Mouse (Mus musculus): Measurements from ENCODE around the gene Tmod1. TPM values are rescaled to one million over a fixed set of nuclear protein-coding genes. Genes with fewer than 3 reads are reported as not detected.

Gene Tmod1
- total RNA-seq, 1 experiment, result 0.54 TPM

GRCm38 (mm10) chr4:46151903-46152544, 113.3 kb downstream of the Tmod1 start:
- Histone ChIP-seq H3K9ac (ENCODE audit: insufficient read depth, low read depth, low read length, poor library complexity, severe bottlenecking) (no peak overlapping the region), H3K4me3 (ENCODE audit: insufficient read depth in 1 of 2, low read depth in 1 of 2, low read length in 2 of 2, poor library complexity in 1 of 2, severe bottlenecking in 1 of 2) (no peak overlapping the region), H3K27ac (ENCODE audit: insufficient read depth, low read depth, low read length, poor library complexity, severe bottlenecking) (no peak overlapping the region), H3K4me1 (ENCODE audit: control insufficient read depth in 2 of 2, insufficient read depth in 2 of 2, low read length in 2 of 2, poor library complexity in 1 of 2) (peaks cover 0 to 2% of the 10 kb centered on the region in 2 experiments; a peak in 1 of 4 replicates), H3K9me3 (ENCODE audit: control insufficient read depth, insufficient read depth, low read depth, low read length) (no peaks in the 10 kb centered on the region), H3K36me3 (ENCODE audit: control insufficient read depth, insufficient read depth, low read length, poor library complexity, severe bottlenecking) (peaks cover 27% of the 10 kb centered on the region)
- no peak for TF ChIP-seq HCFC1 (IDR thresholded peaks at IDR 0.05; ENCODE audit: borderline replicate concordance, insufficient read depth, low read length)
- no peak for TF ChIP-seq MAFK (IDR thresholded peaks at IDR 0.05; ENCODE audit: insufficient read depth, low read depth, low read length)
- TF ChIP-seq CHD2 (IDR thresholded peaks at IDR 0.05; ENCODE audit: low read depth, low read length), result no peak
- TF ChIP-seq ZNF384 (IDR thresholded peaks at IDR 0.05; ENCODE audit: low read depth, low read length), result no peak
- no peak for TF ChIP-seq ZC3H11A (IDR thresholded peaks at IDR 0.05; ENCODE audit: borderline replicate concordance, low read depth, low read length)
- in situ Hi-C loops (cut with MboI; ENCODE audit: low sequenced_read_pairs in 2 of 2, unreplicated experiment in 2 of 2), result no loop called here
- no peak for DNase-seq (ENCODE audit: low read depth, low spot score)

- no peak for DNase-seq (ENCODE audit: low read depth, low spot score)
- TF ChIP-seq MAFK (IDR thresholded peaks at IDR 0.05; ENCODE audit: insufficient read depth, low read depth, low read length), result no peak
- TF ChIP-seq HCFC1 (IDR thresholded peaks at IDR 0.05; ENCODE audit: borderline replicate concordance, insufficient read depth, low read length), result no peak
- TF ChIP-seq ZNF384 (IDR thresholded peaks at IDR 0.05; ENCODE audit: low read depth, low read length), result no peak
- TF ChIP-seq CHD2 (IDR thresholded peaks at IDR 0.05; ENCODE audit: low read depth, low read length), result no peak
- no peak for TF ChIP-seq ZC3H11A (IDR thresholded peaks at IDR 0.05; ENCODE audit: borderline replicate concordance, low read depth, low read length)
- no peaks in the 10 kb centered on the region for H3K4me1 ChIP-seq (ENCODE audit: control insufficient read depth in 2 of 2, insufficient read depth in 2 of 2, low read length in 2 of 2, poor library complexity in 1 of 2)
- no peak overlapping the region for H3K9ac ChIP-seq (ENCODE audit: insufficient read depth, low read depth, low read length, poor library complexity, severe bottlenecking)
- peaks cover 35% of the 10 kb centered on the region for H3K36me3 ChIP-seq (ENCODE audit: control insufficient read depth, insufficient read depth, low read length, poor library complexity, severe bottlenecking)
- H3K4me3 ChIP-seq (ENCODE audit: insufficient read depth in 1 of 2, low read depth in 1 of 2, low read length in 2 of 2, poor library complexity in 1 of 2, severe bottlenecking in 1 of 2), result no peak overlapping the region
- no peaks in the 10 kb centered on the region for H3K9me3 ChIP-seq (ENCODE audit: control insufficient read depth, insufficient read depth, low read depth, low read length)
- in situ Hi-C loops (cut with MboI; ENCODE audit: low sequenced_read_pairs in 2 of 2, unreplicated experiment in 2 of 2), result no loop called here
- no peak overlapping the region for H3K27ac ChIP-seq (ENCODE audit: insufficient read depth, low read depth, low read length, poor library complexity, severe bottlenecking)
These were observed 125.3 kb downstream of the Tmod1 start for GRCm38 (mm10) chr4:46164027-46164426.

Other genes starting within 250 kb of the Tmod1 start
- 3.6 and 4.0 TPM in 2 replicates for gene Aldh1b1, start 239.9 kb upstream of the Tmod1 start, total RNA-seq (2012; rRNA removed)
- 4.1 and 6.8 TPM in 2 replicates for gene Igfbpl1, start 212.0 kb upstream of the Tmod1 start, total RNA-seq (2012; rRNA removed)
- gene Stra6l, start 190.3 kb upstream of the Tmod1 start, total RNA-seq (2012; rRNA removed), result 0.37 and 0.40 TPM in 2 replicates
- gene Ccdc180, start 148.6 kb upstream of the Tmod1 start, total RNA-seq (2012; rRNA removed), result not detected in 2 replicates
- 2.2 and 6.0 TPM in 2 replicates for gene Tdrd7, start 73.6 kb upstream of the Tmod1 start, total RNA-seq (2012; rRNA removed)
- 80.1 and 83.0 TPM in 2 replicates for gene Ncbp1, start 99.7 kb downstream of the Tmod1 start, total RNA-seq (2012; rRNA removed)
- 21.2 and 28.9 TPM in 2 replicates for gene Tstd2, start 99.8 kb downstream of the Tmod1 start, total RNA-seq (2012; rRNA removed)
- 10.5 and 11.7 TPM in 2 replicates for gene Xpa, start 157.4 kb downstream of the Tmod1 start, total RNA-seq (2012; rRNA removed)

Measured in ES-E14 (cell line).